ENCODE assay signal across 8 mouse cellular contexts in the genomic region with DNA sequence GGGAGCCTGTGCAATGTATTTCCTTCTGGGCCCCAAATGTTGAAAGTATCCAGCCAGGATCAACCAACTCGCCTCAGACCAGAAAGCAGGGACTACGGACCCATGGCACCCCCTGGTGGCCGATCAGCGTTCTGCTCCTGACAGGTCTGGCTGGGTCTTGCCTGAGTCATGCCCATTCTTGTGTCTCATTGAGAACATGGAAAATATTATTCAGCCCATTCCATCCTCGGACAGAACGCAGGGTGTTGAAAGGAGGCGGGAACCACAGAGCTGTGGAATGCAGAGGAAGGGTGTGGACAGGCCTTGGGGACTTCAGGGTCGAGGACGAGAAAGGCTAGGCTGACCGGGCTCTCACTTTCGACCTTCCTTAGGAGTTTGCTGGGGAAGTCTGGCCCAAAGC. TPM values are rescaled to one million over a fixed set of nuclear protein-coding genes. Genes with fewer than 3 reads are reported as not detected.
DNase-seq lines count a peak whose midpoint lies in the region; ATAC-seq lines count a peak whose summit lies in the region.

No protein-coding gene starts in this region.

- no peak overlapping the region for H3K4me3 ChIP-seq in hindbrain, embryonic 14.5 days (replicated peaks; ENCODE audit: low read length)

- WGBS in hindbrain, embryonic 14.5 days, result 29% methylated on average over 11 of the region's 11 CpGs

- H3K4me2 ChIP-seq in hindbrain, embryonic 14.5 days (replicated peaks), result no peak overlapping the region

- no peaks in the 10 kb centered on the region for H3K4me1 ChIP-seq in hindbrain, embryonic 14.5 days (replicated peaks; ENCODE audit: control insufficient read depth, insufficient read depth, low read length)

- no peak overlapping the region for H3K27ac ChIP-seq in hindbrain, embryonic 14.5 days

- peak; percentile 62; the same call in 1 of the 2 replicates for ATAC-seq in hindbrain, embryonic 14.5 days (ENCODE audit: low FRiP score)

- DNase-seq in NIH3T3 (ENCODE audit: low read depth), result peak; percentile 98
- peak; percentile 97 to 98 for DNase-seq in cerebellum, postnatal 14 days
- peak; percentile 92 to 94 for DNase-seq in frontal cortex, postnatal 25 days (ENCODE audit: low spot score in 2 of 2)
- DNase-seq in hindbrain, embryonic 14.5 days (ENCODE audit: low spot score), result peak; percentile 92
- peak; percentile 91 to 92 for DNase-seq in layer of hippocampus, postnatal 36 days
- DNase-seq in lung, postnatal 25 days (ENCODE audit: low spot score), result peak; percentile 96
- peak; percentile 85 for DNase-seq in retina, postnatal 1 day
- DNase-seq in thymus, postnatal 4 days, result peak; percentile 93

- H3K9ac ChIP-seq in hindbrain, embryonic 14.5 days, result no peak overlapping the region

- no peaks in the 10 kb centered on the region for H3K27me3 ChIP-seq in hindbrain, embryonic 14.5 days (ENCODE audit: control insufficient read depth, insufficient read depth, low read length)

- no peaks in the 10 kb centered on the region for H3K36me3 ChIP-seq in hindbrain, embryonic 14.5 days (replicated peaks; ENCODE audit: control insufficient read depth, insufficient read depth)

- H3K9me3 ChIP-seq in hindbrain, embryonic 14.5 days (ENCODE audit: control insufficient read depth, low read length), result no peaks in the 10 kb centered on the region

RNA-seq across cellular contexts. Expression of a gene that starts 15.5 kb away (rescaled TPM):
- 55.4 and 63.4 TPM in 2 replicates for polyA plus RNA-seq in hindbrain, embryonic 14.5 days (2014; fragmentation: Nextera tagmentation; extraction: Ambion mirVana)
- total RNA-seq in layer of hippocampus, postnatal 36 days (2021), result 100 to 1,000 TPM; 162 to 181 TPM
